Mouse (Mus musculus): ENCODE results near the gene Hdac9.

Gene Hdac9

GRCm38 (mm10) chr12:34697981-34698380 lies 218.9 kb downstream of the Hdac9 start:
- DNase-seq (ENCODE audit: low read depth), result no peak

- no peak for DNase-seq (ENCODE audit: low read depth)
Observed at GRCm38 (mm10) chr12:34696736-34697135, 220.2 kb downstream of the Hdac9 start.

- no peak for DNase-seq (ENCODE audit: low read depth)
Observed at GRCm38 (mm10) chr12:34688941-34689340, 228.0 kb downstream of the Hdac9 start.

GRCm38 (mm10) chr12:34683375-34683774 lies 233.5 kb downstream of the Hdac9 start:
- DNase-seq (ENCODE audit: low read depth), result no peak

GRCm38 (mm10) chr12:34682657-34683056 lies 234.2 kb downstream of the Hdac9 start:
- no peak for DNase-seq (ENCODE audit: low read depth)

GRCm38 (mm10) chr12:34680576-34680975 lies 236.3 kb downstream of the Hdac9 start:
- DNase-seq (ENCODE audit: low read depth), result peak; percentile 15

GRCm38 (mm10) chr12:34677110-34677509 lies 239.8 kb downstream of the Hdac9 start:
- DNase-seq (ENCODE audit: low read depth), result no peak

GRCm38 (mm10) chr12:34674235-34674634 lies 242.7 kb downstream of the Hdac9 start:
- DNase-seq (ENCODE audit: low read depth), result no peak

- no peak for DNase-seq (ENCODE audit: low read depth)
Observed at GRCm38 (mm10) chr12:34673539-34673938, 243.4 kb downstream of the Hdac9 start.

GRCm38 (mm10) chr12:34664758-34665157 lies 252.1 kb downstream of the Hdac9 start:
- DNase-seq (ENCODE audit: low read depth), result peak; percentile 54

- DNase-seq (ENCODE audit: low read depth), result no peak
Observed at GRCm38 (mm10) chr12:34661378-34661777, 255.5 kb downstream of the Hdac9 start.

GRCm38 (mm10) chr12:34660027-34660426 lies 256.9 kb downstream of the Hdac9 start:
- no peak for DNase-seq (ENCODE audit: low read depth)

GRCm38 (mm10) chr12:34658568-34658967 lies 258.3 kb downstream of the Hdac9 start:
- no peak for DNase-seq (ENCODE audit: low read depth)

GRCm38 (mm10) chr12:34658119-34658518 lies 258.8 kb downstream of the Hdac9 start:
- peak; percentile 15 for DNase-seq (ENCODE audit: low read depth)

- DNase-seq (ENCODE audit: low read depth), result no peak
Observed at GRCm38 (mm10) chr12:34653615-34654014, 263.3 kb downstream of the Hdac9 start.

- DNase-seq (ENCODE audit: low read depth), result no peak
Observed at GRCm38 (mm10) chr12:34648753-34649152, 268.1 kb downstream of the Hdac9 start.

GRCm38 (mm10) chr12:34641705-34642259 lies 275.1 kb downstream of the Hdac9 start:
- DNase-seq (ENCODE audit: low read depth), result no peak

- no peak for DNase-seq (ENCODE audit: low read depth)
Observed at GRCm38 (mm10) chr12:34637238-34638124, 279.4 kb downstream of the Hdac9 start.

- DNase-seq (ENCODE audit: low read depth), result no peak
Observed at GRCm38 (mm10) chr12:34619101-34619500, 297.8 kb downstream of the Hdac9 start.

- peak; percentile 28 for DNase-seq (ENCODE audit: low read depth)
Observed at GRCm38 (mm10) chr12:34618321-34618720, 298.6 kb downstream of the Hdac9 start.

- no peak for DNase-seq (ENCODE audit: low read depth)
Observed at GRCm38 (mm10) chr12:34617836-34618235, 299.1 kb downstream of the Hdac9 start.

- DNase-seq (ENCODE audit: low read depth), result no peak
Observed at GRCm38 (mm10) chr12:34614796-34615195, 302.1 kb downstream of the Hdac9 start.

- DNase-seq (ENCODE audit: low read depth), result peak; percentile 3
Observed at GRCm38 (mm10) chr12:34612511-34612910, 304.4 kb downstream of the Hdac9 start.
